Mouse (Mus musculus): ENCODE measurements around the gene Dand5. TPM values are rescaled to one million over a fixed set of nuclear protein-coding genes. Genes with fewer than 3 reads are reported as not detected.

The Dand5 gene
- polyA plus RNA-seq, 1 experiment: 2.3 TPM

GRCm38 (mm10) chr8:84773304-84773703 is 49.3 kb downstream of the Dand5 start:
- TF ChIP-seq CTCF (IDR thresholded peaks at IDR 0.05; ENCODE audit: borderline replicate concordance, insufficient read depth, low read length): no peak
- TF ChIP-seq POLR2A (IDR thresholded peaks at IDR 0.05; ENCODE audit: low read depth, low read length): peak; percentile 47

GRCm38 (mm10) chr8:84772628-84773027 is 50.0 kb downstream of the Dand5 start:
- Histone ChIP-seq H3K27ac (ENCODE audit: insufficient read depth, low read length) (peak overlapping the region; percentile 77), H3K4me1 (ENCODE audit: control insufficient read depth, insufficient read depth, low read length) (peaks cover 14% of the 10 kb centered on the region), H3K4me3 (ENCODE audit: insufficient read depth, low read length) (peak overlapping the region; percentile 7)
- peak; percentile 44; the same call in 1 of the 2 replicates for TF ChIP-seq POLR2A (IDR thresholded peaks at IDR 0.05; ENCODE audit: low read depth, low read length)
- TF ChIP-seq CTCF (IDR thresholded peaks at IDR 0.05; ENCODE audit: borderline replicate concordance, insufficient read depth, low read length): no peak

More at GRCm38 (mm10) chr8:84773304-84773703, 49.3 kb downstream of the Dand5 start:
- peak overlapping the region; percentile 37 for H3K4me3 ChIP-seq (ENCODE audit: insufficient read depth, low read length)
- H3K27ac ChIP-seq (ENCODE audit: insufficient read depth, low read length): peak overlapping the region; percentile 77
- H3K4me1 ChIP-seq (ENCODE audit: control insufficient read depth, insufficient read depth, low read length): peaks cover 17% of the 10 kb centered on the region

DNA sequence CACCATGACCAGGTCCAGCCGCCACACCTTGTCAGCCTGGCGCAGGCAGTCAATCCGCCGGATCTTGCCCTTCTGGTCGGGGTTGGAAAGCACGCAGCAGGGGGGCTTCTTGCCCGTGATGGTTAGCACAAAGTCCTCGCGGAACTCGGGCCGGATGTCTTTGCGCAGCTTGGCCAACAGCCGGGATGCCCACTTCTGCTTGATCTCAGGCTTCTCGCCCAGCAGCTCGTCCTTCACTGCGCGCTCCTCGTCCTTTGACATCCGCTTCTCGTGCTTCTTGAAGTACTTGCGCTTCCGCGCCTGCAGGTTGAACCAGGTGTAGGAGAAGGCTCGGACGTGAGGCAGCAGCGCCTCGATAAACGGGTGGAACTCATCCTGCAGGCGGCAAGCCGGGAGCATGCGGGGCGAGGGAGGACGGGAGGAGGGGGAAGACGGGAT is 50.7 kb downstream of the Dand5 start:
- peaks cover 14% of the 10 kb centered on the region for H3K4me1 ChIP-seq (ENCODE audit: control insufficient read depth, insufficient read depth, low read length)
- peak overlapping the region; percentile 28 for H3K27ac ChIP-seq (ENCODE audit: insufficient read depth, low read length)
- peak overlapping the region; percentile 18 for H3K4me3 ChIP-seq (ENCODE audit: insufficient read depth, low read length)
- TF ChIP-seq POLR2A (IDR thresholded peaks at IDR 0.05; ENCODE audit: low read depth, low read length) (no peak), CTCF (IDR thresholded peaks at IDR 0.05; ENCODE audit: borderline replicate concordance, insufficient read depth, low read length) (no peak)

GRCm38 (mm10) chr8:84771000-84771687 is 51.5 kb downstream of the Dand5 start:
- TF ChIP-seq POLR2A (IDR thresholded peaks at IDR 0.05; ENCODE audit: low read depth, low read length): no peak
- no peak for TF ChIP-seq CTCF (IDR thresholded peaks at IDR 0.05; ENCODE audit: borderline replicate concordance, insufficient read depth, low read length)
- Histone ChIP-seq H3K27ac (ENCODE audit: insufficient read depth, low read length) (peak overlapping the region; percentile 28), H3K4me3 (ENCODE audit: insufficient read depth, low read length) (peak overlapping the region; percentile 18), H3K4me1 (ENCODE audit: control insufficient read depth, insufficient read depth, low read length) (peaks cover 15% of the 10 kb centered on the region)

GRCm38 (mm10) chr8:84770100-84770953 is 52.3 kb downstream of the Dand5 start:
- no peak for TF ChIP-seq CTCF (IDR thresholded peaks at IDR 0.05; ENCODE audit: borderline replicate concordance, insufficient read depth, low read length)
- no peak for TF ChIP-seq POLR2A (IDR thresholded peaks at IDR 0.05; ENCODE audit: low read depth, low read length)
- H3K4me1 ChIP-seq (ENCODE audit: control insufficient read depth, insufficient read depth, low read length): peaks cover 7% of the 10 kb centered on the region; the same call in 1 of the 2 replicates
- H3K4me3 ChIP-seq (ENCODE audit: insufficient read depth, low read length): peak overlapping the region; percentile 18
- H3K27ac ChIP-seq (ENCODE audit: insufficient read depth, low read length): no peak overlapping the region

GRCm38 (mm10) chr8:84769324-84769723 is 53.3 kb downstream of the Dand5 start:
- no peak overlapping the region for H3K4me3 ChIP-seq (ENCODE audit: insufficient read depth, low read length)
- no peak for TF ChIP-seq CTCF (IDR thresholded peaks at IDR 0.05; ENCODE audit: borderline replicate concordance, insufficient read depth, low read length)
- no peak for TF ChIP-seq POLR2A (IDR thresholded peaks at IDR 0.05; ENCODE audit: low read depth, low read length)
- H3K27ac ChIP-seq (ENCODE audit: insufficient read depth, low read length): no peak overlapping the region
- peaks cover 7% of the 10 kb centered on the region; the same call in 1 of the 2 replicates for H3K4me1 ChIP-seq (ENCODE audit: control insufficient read depth, insufficient read depth, low read length)

DNA sequence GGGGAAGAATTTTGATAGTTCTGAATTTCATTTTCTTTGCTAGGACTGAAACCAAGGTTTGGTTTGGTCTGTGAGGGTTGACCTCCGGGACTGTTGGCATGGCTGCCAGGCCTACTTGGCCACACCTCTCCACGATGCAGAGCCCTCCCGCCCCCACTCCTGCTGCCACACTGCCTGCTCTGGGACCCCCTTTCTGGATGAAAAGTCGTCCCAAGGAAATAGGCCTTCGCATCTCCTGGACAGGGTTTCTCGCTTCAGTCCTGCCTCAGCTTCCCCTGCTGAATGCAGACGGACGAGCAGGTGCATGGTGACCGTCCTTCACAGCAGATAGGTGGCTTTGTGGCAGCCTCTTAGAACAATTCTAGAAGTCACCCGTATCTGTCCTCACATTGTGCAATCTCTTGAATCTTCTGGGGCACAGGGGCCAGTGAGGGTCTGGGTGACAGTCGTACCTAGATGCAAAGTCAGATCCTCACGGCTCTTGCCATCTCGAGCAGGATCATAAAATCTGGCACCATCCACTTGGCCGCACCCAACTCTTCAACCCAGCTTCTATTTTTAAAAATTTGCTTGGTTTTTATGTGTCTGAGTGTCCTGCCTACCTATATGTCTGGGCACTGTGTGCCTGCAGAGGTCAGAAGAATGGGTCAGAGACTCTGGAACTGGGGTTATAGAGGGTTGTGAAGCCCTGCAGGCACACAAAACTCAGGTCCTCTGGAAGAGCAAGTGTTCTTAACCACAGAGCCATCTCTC is 54.1 kb downstream of the Dand5 start:
- Histone ChIP-seq H3K27ac (ENCODE audit: insufficient read depth, low read length) (no peak overlapping the region), H3K4me3 (ENCODE audit: insufficient read depth, low read length) (no peak overlapping the region), H3K4me1 (ENCODE audit: control insufficient read depth, insufficient read depth, low read length) (peaks cover 7% of the 10 kb centered on the region; the same call in 1 of the 2 replicates)
- TF ChIP-seq CTCF (IDR thresholded peaks at IDR 0.05; ENCODE audit: borderline replicate concordance, insufficient read depth, low read length): no peak
- TF ChIP-seq POLR2A (IDR thresholded peaks at IDR 0.05; ENCODE audit: low read depth, low read length): no peak

DNA sequence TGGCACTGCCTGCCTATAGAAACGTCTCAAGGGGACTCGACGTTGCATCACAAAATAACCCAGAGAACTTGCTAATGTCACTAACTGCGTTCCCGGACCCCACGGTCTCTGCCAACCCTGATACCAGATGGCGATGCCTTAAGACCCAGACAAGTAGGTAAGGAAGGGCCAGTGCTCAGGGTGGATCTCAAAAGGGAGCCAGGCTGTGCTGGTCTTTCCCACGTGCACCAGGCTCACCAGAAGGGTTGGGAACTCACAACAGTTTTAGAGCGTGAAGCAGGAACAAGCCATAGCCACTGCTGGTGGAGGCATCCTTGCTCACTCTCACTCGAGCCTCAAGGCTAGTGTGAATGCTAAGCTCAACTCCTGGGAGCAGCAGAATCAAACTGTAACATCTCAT is 55.4 kb downstream of the Dand5 start:
- Histone ChIP-seq H3K27ac (ENCODE audit: insufficient read depth, low read length) (no peak overlapping the region), H3K4me1 (ENCODE audit: control insufficient read depth, insufficient read depth, low read length) (0 out of 2 replicates have a peak, but pooled peaks cover 5% of the 10 kb centered on the region), H3K4me3 (ENCODE audit: insufficient read depth, low read length) (no peak overlapping the region)
- TF ChIP-seq POLR2A (IDR thresholded peaks at IDR 0.05; ENCODE audit: low read depth, low read length): no peak

- Histone ChIP-seq H3K27ac (ENCODE audit: insufficient read depth, low read length) (no peak overlapping the region), H3K4me1 (ENCODE audit: control insufficient read depth, insufficient read depth, low read length) (peaks cover 9% of the 10 kb centered on the region; the same call in 1 of the 2 replicates), H3K4me3 (ENCODE audit: insufficient read depth, low read length) (no peak overlapping the region)
- TF ChIP-seq CTCF (IDR thresholded peaks at IDR 0.05; ENCODE audit: borderline replicate concordance, insufficient read depth, low read length) (no peak), POLR2A (IDR thresholded peaks at IDR 0.05; ENCODE audit: low read depth, low read length) (no peak)
Measured at GRCm38 (mm10) chr8:84766422-84766821, 56.2 kb downstream of the Dand5 start.
